Mouse (Mus musculus): ENCODE data around the gene Smpd1. TPM values are rescaled to one million over a fixed set of nuclear protein-coding genes. Genes with fewer than 3 reads are reported as not detected.

The Smpd1 gene
- polyA plus RNA-seq, 1 experiment from 2014 or later: 37.1 TPM

DNA sequence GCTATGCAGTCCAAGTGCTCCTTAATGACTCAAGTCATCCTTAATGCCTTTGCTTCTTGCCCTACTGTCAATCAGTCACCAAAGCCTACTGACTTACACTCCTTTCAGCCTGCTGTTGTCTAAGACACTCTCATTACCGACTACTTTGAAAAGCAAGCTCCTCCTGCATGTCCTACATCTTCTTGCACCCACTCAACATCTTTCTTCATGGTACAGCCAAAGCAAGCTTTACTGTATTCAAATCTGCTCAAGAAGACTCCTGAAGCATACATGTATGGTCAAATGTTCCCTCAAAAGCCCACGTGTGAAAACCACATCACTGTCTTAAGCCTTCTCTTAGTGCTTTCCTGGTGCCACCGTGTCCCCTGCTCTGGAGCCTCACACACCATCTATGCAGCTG is 9.2 kb downstream of the Smpd1 start:
- 90% methylated on average over 3 of the region's 3 CpGs for WGBS
- H3K27me3 ChIP-seq: no peaks in the 10 kb centered on the region
- no peak for ATAC-seq (ENCODE audit: insufficient number of reproducible peaks, insufficient read depth, low FRiP score, low TSS enrichment, low read depth)
- H3K9ac ChIP-seq: no peak overlapping the region
- H3K4me1 ChIP-seq: no peaks in the 10 kb centered on the region
- peaks cover 84% of the 10 kb centered on the region for H3K36me3 ChIP-seq
- no peaks in the 10 kb centered on the region for H3K9me3 ChIP-seq
- H3K27ac ChIP-seq: no peak overlapping the region
- no peak overlapping the region for H3K4me3 ChIP-seq
- no peak overlapping the region for H3K4me2 ChIP-seq

DNA sequence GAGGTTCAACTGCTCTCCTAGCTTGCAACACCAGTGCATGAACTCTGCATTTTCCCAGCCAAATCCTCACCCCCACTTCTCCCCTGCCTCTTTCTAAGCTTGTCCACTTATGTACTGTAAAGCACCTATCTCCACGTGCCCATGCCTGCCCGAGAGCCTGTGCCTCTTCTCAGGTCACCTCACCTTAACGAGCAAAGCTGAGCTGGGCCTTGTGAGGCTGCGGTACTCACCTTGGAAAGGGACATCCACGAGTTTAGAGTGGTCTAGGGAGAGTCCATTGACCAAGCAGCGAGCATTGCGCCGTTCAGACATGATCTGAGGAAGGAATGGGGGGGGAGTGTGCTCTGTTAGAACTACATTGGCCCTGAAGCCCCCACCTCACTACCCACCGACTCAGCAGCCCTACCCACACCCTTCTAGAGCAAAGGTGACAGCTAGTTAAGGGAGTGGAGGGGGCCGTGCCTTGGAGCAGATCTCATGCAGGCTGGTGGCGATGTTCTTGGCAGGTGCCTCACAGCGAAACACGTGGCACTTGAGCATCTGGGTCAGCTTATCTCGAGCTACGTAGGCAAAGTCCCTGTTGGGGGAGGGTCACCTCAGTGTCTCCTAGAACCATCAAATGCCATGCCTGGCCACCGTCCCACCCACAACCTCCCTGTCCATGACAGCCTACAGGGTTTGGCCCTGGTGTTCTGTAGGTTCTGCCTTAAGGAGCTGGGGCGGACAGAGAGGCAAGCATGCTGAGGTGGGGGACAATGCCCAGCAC is 11.1 kb downstream of the Smpd1 start:
- Histone ChIP-seq H3K4me1 (peaks cover 18% of the 10 kb centered on the region), H3K4me3 (no peak overlapping the region), H3K27ac (no peak overlapping the region), H3K36me3 (peaks cover 66% of the 10 kb centered on the region), H3K27me3 (no peaks in the 10 kb centered on the region), H3K9ac (no peak overlapping the region), H3K4me2 (no peak overlapping the region), H3K9me3 (no peaks in the 10 kb centered on the region)
- 84% methylated on average over 17 of the region's 17 CpGs for WGBS
- no peak for ATAC-seq (ENCODE audit: insufficient number of reproducible peaks, insufficient read depth, low FRiP score, low TSS enrichment, low read depth)

DNA sequence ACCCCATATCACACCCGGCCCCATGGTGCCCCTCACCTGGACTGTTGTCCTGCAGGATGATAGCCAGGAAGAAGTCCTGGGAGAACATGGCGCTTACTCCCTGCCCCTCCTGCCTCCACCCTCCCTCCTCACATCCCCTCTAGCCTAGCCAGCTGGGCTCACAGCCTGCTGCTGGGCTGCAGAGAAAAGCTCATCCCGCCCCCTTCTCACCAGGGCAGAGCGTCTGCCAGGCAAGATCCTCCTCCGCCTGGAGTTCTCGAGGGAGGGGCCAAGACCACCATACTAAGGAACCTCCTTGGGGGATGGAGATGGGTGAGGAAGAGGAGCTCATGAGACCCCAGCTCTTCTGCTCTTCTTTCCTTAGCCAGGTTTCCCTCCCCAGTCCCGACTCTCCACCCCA is 14.4 kb downstream of the Smpd1 start:
- H3K27ac ChIP-seq: no peak overlapping the region
- peak; percentile 12 for ATAC-seq (ENCODE audit: insufficient number of reproducible peaks, insufficient read depth, low FRiP score, low TSS enrichment, low read depth)
- no peak overlapping the region for H3K4me3 ChIP-seq
- peaks cover 59% of the 10 kb centered on the region for H3K36me3 ChIP-seq
- peak overlapping the region; percentile 51; the same call in 1 of the 2 replicates for H3K9ac ChIP-seq
- no peaks in the 10 kb centered on the region for H3K27me3 ChIP-seq
- H3K4me1 ChIP-seq: peaks cover 26% of the 10 kb centered on the region
- H3K4me2 ChIP-seq: no peak overlapping the region
- no peaks in the 10 kb centered on the region for H3K9me3 ChIP-seq
- 27% methylated on average over 7 of the region's 7 CpGs for WGBS

DNA sequence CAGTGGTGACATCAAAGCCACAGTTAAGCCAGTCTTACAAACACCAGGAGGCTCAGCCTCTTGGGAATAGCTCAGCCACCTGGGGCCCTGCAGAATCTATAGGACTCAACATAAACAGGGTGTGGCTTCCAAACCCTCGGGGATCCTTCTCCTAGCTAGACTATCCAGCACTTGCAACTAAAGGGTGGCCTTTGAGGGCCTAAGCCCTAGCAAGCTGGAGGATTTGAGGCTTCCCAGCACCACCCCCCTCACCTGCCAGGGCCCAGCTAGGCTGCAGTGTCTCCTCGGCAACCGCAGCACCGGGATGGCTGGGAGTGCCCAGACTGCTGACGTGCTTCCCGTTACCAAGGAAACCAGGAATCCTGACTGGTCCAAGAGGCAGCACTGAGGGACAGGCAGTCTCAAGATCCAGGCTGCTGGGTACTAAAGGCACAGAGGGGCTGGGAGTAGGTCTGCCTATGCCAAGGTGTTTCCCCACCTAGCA is 14.9 kb downstream of the Smpd1 start:
- Histone ChIP-seq H3K27me3 (no peaks in the 10 kb centered on the region), H3K9ac (peak overlapping the region; percentile 51), H3K9me3 (no peaks in the 10 kb centered on the region), H3K4me2 (no peak overlapping the region), H3K4me1 (peaks cover 26% of the 10 kb centered on the region), H3K4me3 (no peak overlapping the region), H3K36me3 (peaks cover 59% of the 10 kb centered on the region), H3K27ac (0 out of 2 replicates have a peak overlapping the region, but pooled peaks have one; percentile 16)
- WGBS: 7% methylated on average over 6 of the region's 6 CpGs
- ATAC-seq (ENCODE audit: insufficient number of reproducible peaks, insufficient read depth, low FRiP score, low TSS enrichment, low read depth): peak; percentile 35

DNA sequence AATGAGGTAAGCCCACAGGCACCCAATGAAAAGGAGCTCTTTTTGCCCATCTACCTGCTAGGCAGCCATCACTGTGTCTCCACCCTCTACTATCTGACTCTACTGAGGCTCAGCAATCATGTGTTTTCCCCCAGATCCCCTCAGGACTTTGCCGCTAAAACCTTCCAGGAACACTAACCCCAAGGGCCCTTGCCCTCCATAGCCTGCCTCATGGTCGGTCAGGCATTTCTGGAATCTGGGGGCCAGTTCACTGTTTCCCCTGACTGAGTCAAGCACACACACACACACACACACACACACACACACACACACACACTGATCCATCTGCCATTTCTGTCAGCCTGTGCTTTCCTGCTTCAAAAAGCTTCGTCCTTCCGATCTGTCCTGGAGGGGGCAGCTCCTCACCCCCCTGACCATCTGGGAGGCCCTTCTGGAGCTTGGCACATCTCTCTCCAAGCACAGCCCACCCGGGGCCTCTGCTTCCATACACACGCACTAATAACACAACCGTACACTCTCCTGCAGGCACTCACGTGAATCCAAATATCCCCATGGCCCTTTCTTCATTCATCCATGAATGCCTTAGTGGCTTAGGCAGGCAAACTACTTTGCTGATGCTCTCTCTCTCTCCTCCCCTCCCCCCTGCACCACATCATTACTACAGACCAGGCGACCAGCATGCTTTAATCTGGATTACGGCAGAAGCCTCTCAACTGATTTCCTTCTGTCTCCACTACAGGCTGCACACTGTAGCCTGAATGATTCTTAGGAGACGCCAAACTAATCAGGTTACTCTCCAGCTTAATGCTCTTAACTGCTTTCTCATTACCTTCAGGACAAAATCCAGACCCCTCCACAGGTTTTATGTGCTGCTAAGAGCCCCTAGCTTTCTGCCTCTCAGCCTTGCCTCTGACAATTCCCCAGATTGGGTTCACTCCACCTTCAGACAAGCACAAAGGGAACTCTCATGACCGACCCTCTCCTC is 15.6 kb downstream of the Smpd1 start:
- no peak for ATAC-seq (ENCODE audit: insufficient number of reproducible peaks, insufficient read depth, low FRiP score, low TSS enrichment, low read depth)
- no peak overlapping the region for H3K4me2 ChIP-seq
- WGBS: 23% methylated on average over 12 of the region's 12 CpGs

DNA sequence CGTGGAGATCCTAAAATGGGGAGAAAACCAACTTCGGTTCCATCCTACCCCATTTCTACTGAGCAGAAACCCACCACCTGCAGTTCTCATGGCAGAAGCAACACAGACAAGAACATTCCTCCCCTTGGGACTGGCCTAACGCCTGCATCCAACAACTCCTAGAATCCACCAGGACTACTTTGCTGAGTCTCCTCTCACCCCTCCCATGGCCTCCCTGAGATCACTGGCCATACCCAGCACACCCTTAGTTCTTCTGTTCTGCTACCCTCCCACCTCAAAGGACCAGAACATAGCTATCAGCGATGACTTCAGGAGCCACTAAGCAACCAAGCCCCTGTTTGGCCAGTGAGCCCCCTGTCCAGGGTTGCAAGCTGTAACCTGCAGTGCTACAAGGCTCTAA is 16.6 kb downstream of the Smpd1 start:
- ATAC-seq (ENCODE audit: insufficient number of reproducible peaks, insufficient read depth, low FRiP score, low TSS enrichment, low read depth): no peak
- Histone ChIP-seq H3K36me3 (peaks cover 45% of the 10 kb centered on the region), H3K9ac (no peak overlapping the region), H3K4me3 (no peak overlapping the region), H3K4me2 (no peak overlapping the region), H3K27me3 (no peaks in the 10 kb centered on the region), H3K9me3 (no peaks in the 10 kb centered on the region), H3K27ac (no peak overlapping the region), H3K4me1 (peaks cover 29% of the 10 kb centered on the region)
- WGBS: 85% methylated on average over 4 of the region's 4 CpGs

More for the DNA sequence above, 15.6 kb downstream of the Smpd1 start:
- Histone ChIP-seq H3K27ac (peak overlapping the region; percentile 28; the same call in 1 of the 2 replicates), H3K9me3 (no peaks in the 10 kb centered on the region), H3K9ac (peak overlapping the region; percentile 58), H3K36me3 (peaks cover 54% of the 10 kb centered on the region), H3K27me3 (no peaks in the 10 kb centered on the region), H3K4me1 (peaks cover 26% of the 10 kb centered on the region), H3K4me3 (no peak overlapping the region; the same call in 1 of the 2 replicates)

DNA sequence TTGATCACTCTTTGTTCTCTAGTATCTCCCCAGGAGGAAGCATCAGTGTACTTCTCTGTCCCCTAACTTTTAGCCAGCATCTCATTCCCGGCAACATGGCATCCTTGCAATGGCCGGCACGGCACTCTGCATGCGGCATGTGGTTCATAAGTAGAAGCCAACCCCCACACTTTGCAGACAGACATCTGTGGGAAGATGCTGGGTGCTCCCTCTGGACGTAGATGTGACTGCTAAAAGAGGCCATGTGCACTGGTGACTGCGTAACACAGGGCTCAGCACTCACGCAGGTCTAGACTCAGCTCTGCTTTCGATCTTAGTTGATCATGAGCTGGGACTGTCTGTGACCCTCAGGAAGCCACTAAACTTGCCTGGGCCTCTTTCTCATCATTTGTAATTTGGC is 18.8 kb downstream of the Smpd1 start:
- Histone ChIP-seq H3K9me3 (no peaks in the 10 kb centered on the region), H3K4me3 (no peak overlapping the region), H3K36me3 (peaks cover 23% of the 10 kb centered on the region), H3K27me3 (no peaks in the 10 kb centered on the region), H3K4me1 (peaks cover 40% of the 10 kb centered on the region), H3K27ac (no peak overlapping the region), H3K4me2 (no peak overlapping the region), H3K9ac (no peak overlapping the region)
- 91% methylated on average over 8 of the region's 8 CpGs for WGBS
- no peak for ATAC-seq (ENCODE audit: insufficient number of reproducible peaks, insufficient read depth, low FRiP score, low TSS enrichment, low read depth)

DNA sequence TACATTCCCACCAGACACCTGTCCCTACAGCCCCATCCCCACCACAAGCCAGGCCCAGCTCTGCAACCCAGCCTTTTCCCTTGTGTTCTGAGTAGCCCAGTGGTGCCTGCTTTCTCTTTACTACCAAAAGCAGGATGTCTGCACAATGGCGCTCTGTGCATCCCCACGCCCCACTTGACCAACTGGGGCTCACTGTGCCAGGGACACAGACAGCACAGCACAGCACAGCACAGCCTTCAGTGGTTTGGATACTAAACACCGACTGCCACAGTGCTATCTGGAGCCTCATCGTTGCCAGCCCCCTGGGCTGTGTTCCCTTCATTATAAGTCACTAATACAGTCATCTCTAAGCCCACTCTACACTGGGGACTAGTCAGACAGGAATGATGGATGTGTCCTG is 20.4 kb downstream of the Smpd1 start:
- Histone ChIP-seq H3K27ac (no peak overlapping the region), H3K4me2 (no peak overlapping the region), H3K36me3 (peaks cover 20% of the 10 kb centered on the region), H3K4me1 (peaks cover 36% of the 10 kb centered on the region), H3K4me3 (no peak overlapping the region), H3K27me3 (no peaks in the 10 kb centered on the region), H3K9ac (no peak overlapping the region), H3K9me3 (no peaks in the 10 kb centered on the region)
- 89% methylated on average over 4 of the region's 4 CpGs for WGBS
- ATAC-seq (ENCODE audit: insufficient number of reproducible peaks, insufficient read depth, low FRiP score, low TSS enrichment, low read depth): no peak

DNA sequence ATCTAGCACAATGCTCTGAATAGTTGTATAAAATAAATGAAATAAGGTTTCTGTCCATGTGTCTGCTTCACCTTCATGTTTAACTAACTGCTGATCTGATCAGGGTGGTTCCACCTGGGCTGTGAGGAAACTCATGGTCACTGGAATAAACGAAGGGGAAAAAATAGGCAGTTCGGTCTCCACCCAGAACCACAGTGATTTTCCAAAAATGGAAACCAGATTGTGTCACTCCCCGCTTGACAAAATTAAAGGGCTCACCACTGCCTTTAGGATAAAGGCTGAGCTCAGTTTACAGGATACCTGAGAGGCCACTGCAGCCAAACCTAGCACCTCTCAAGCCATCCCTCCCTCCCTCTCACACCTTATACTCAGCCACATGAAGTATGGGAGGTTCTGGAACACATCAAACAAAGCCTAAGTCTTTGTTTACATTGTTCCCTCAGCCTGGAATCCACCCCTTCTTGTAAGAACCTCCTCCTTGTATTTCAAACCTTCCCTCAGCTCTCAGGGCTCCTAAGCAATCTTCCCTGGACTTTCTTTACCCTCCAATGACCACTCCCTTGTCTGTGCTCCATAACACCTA is 22.1 kb downstream of the Smpd1 start:
- Histone ChIP-seq H3K36me3 (peaks cover 20% of the 10 kb centered on the region), H3K4me3 (no peak overlapping the region), H3K27ac (no peak overlapping the region), H3K27me3 (no peaks in the 10 kb centered on the region), H3K4me2 (no peak overlapping the region), H3K9ac (no peak overlapping the region), H3K9me3 (no peaks in the 10 kb centered on the region), H3K4me1 (peaks cover 30% of the 10 kb centered on the region)
- WGBS: 30% methylated on average over 3 of the region's 3 CpGs
- no peak for ATAC-seq (ENCODE audit: insufficient number of reproducible peaks, insufficient read depth, low FRiP score, low TSS enrichment, low read depth)

DNA sequence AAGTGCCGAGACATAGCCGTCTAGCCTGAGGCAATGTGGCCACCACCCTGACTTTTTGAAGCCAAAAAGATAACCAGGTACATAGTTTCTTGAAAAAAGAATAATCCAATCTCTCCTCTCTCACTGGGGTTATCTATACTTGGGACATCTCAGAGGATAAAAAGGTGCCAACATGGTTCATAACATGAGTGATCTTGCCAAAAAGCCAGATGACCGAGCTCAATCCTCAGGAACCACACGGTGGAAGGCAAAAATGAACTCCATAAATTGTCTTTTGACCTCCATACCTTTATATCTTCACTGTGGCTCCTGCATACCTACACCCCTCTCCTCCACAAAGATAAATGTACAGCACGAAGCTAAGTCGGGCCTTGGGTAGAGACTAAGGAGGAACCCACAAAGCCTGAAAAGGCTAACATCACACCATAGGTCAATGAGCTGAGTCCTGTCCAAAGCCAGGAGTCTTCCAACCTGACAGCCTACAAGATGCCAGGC is 23.3 kb downstream of the Smpd1 start:
- no peak for ATAC-seq (ENCODE audit: insufficient number of reproducible peaks, insufficient read depth, low FRiP score, low TSS enrichment, low read depth)

DNA sequence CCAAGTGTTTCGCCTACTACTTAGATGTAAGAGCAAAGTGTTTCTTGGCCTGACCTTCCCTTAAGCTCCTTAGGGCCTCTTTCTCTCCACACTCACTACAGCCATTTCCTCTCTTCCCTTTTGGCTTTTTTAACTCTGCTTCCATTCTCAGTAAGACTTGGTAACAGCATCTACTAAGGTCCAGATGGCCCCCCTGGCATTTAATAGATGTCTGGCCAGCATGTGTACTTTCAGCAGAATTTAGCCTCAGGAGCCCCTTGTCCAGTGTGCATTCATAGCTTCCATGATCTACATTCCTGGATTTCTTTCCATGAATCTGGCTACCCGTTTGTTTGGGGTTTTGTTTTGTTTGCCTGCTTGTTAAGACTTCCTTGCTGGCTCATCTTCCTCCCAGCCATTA is 24.3 kb downstream of the Smpd1 start:
- 83% methylated on average over 2 of the region's 2 CpGs for WGBS
- H3K27ac ChIP-seq: no peak overlapping the region
- peaks cover 8% of the 10 kb centered on the region for H3K36me3 ChIP-seq
- no peak overlapping the region for H3K4me2 ChIP-seq
- ATAC-seq (ENCODE audit: insufficient number of reproducible peaks, insufficient read depth, low FRiP score, low TSS enrichment, low read depth): no peak
- no peak overlapping the region for H3K4me3 ChIP-seq
- no peak overlapping the region for H3K9ac ChIP-seq
- H3K27me3 ChIP-seq: no peaks in the 10 kb centered on the region
- no peaks in the 10 kb centered on the region for H3K9me3 ChIP-seq
- H3K4me1 ChIP-seq: peaks cover 30% of the 10 kb centered on the region

More for the DNA sequence above, 23.3 kb downstream of the Smpd1 start:
- H3K9me3 ChIP-seq: no peaks in the 10 kb centered on the region
- H3K9ac ChIP-seq: no peak overlapping the region
- H3K4me2 ChIP-seq: no peak overlapping the region
- no peak overlapping the region for H3K27ac ChIP-seq
- peaks cover 30% of the 10 kb centered on the region for H3K4me1 ChIP-seq
- H3K36me3 ChIP-seq: peaks cover 19% of the 10 kb centered on the region
- H3K4me3 ChIP-seq: no peak overlapping the region
- 93% methylated on average over 6 of the region's 6 CpGs for WGBS
- H3K27me3 ChIP-seq: no peaks in the 10 kb centered on the region

All from embryonic facial prominence, embryonic 13.5 days (tissue).